Mouse (Mus musculus): Measurements from ENCODE around the gene Ssmem1.

DNA sequence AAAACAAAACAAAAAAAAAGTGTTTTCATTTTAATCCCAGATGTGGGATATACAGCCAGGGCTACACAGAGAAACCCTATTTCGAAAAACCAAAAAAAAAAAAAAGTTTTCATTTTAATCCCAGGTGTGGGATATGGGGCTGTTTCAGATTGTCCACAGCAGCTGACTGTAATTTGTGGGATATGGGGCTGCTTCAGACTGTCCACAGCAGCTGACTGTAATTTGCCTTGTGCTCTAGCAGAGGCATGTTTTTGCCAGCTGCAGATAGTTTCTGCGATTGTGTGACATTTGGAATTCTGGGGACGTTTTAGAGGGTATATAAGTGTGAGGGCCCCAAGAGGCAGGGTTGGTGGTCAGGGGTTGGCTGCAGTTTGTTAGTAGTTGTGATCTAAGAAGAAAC lies 37.9 kb upstream of the Ssmem1 start:
- no peak for TF ChIP-seq CTCF (IDR thresholded peaks at IDR 0.05)
- TF ChIP-seq POLR2A (IDR thresholded peaks at IDR 0.05; ENCODE audit: insufficient read depth, low read depth, low read length): no peak
